Mouse (Mus musculus) midbrain, embryonic 13.5 days (tissue): ENCODE data around the gene Gm11020. TPM values are rescaled to one million over a fixed set of nuclear protein-coding genes. Genes with fewer than 3 reads are reported as not detected.
A peak's percentile ranks its signal among the peaks of the same experiment; 100 is the strongest.

Source experiments
- ATAC-seq: fragments of 200-750 bp; cut with Nextera tagmentation; 2 replicates; pipeline ENCODE4 v1.8.0; 2017; ENCODE audit warnings: mild to moderate bottlenecking, moderate TSS enrichment, moderate library complexity
- H3K27ac ChIP-seq: fragments of 300-500 bp; sonication (generic); 2 replicates; pipeline ENCODE4 v1.5.1; 2015; ENCODE audit warnings: inconsistent platforms, mild to moderate bottlenecking, moderate library complexity
- H3K27me3 ChIP-seq: fragments of 300-500 bp; sonication (generic); 2 replicates; pipeline ENCODE4 v1.6.1; 2015; ENCODE audit warnings: mild to moderate bottlenecking, inconsistent platforms
- H3K36me3 ChIP-seq: fragments of 300-500 bp; sonication (generic); 2 replicates; pipeline ENCODE4 v1.6.1; 2015; ENCODE audit warnings: mild to moderate bottlenecking, inconsistent platforms
- H3K4me1 ChIP-seq: fragments of 300-500 bp; sonication (generic); replicated peaks from 2 replicates; pipeline ENCODE4 v1.6.1; 2015; ENCODE audit warnings: inconsistent platforms
- H3K4me2 ChIP-seq: fragments of 300-500 bp; sonication (generic); replicated peaks from 2 replicates; pipeline ENCODE4 v1.6.1; 2015; ENCODE audit warnings: moderate library complexity, mild to moderate bottlenecking, inconsistent platforms
- H3K4me3 ChIP-seq: fragments of 300-500 bp; sonication (generic); replicated peaks from 2 replicates; pipeline ENCODE4 v1.5.1; 2015; ENCODE audit warnings: mild to moderate bottlenecking, inconsistent platforms
- H3K9ac ChIP-seq: fragments of 300-500 bp; sonication (generic); replicated peaks from 2 replicates; pipeline ENCODE4 v1.6.1; 2015; ENCODE audit warnings: mild to moderate bottlenecking, inconsistent platforms
- H3K9me3 ChIP-seq: fragments of 300-500 bp; sonication (generic); 2 replicates; pipeline ENCODE4 v1.6.1; 2016; ENCODE audit warnings: mild to moderate bottlenecking, inconsistent platforms
- WGBS: fragments of 180-500 bp; shearing (Covaris S2); methylation state at CpG from one replicate; pipeline ENCODE4 v1.1.7; 2015; 5-methylcytosine and 5-hydroxymethylcytosine counted together
- polyA plus RNA-seq: library from polyadenylated mRNA; unstranded; fragments of >200 nt; fragmentation: Nextera tagmentation; extraction: Ambion mirVana; gene quantifications from 2 replicates; pipeline ENCODE4 v1.2.1, GENCODE M21; 2015

Gm11020 gene
- polyA plus RNA-seq, 1 experiment from 2014 or later: not detected

- no peak overlapping the region for H3K4me3 ChIP-seq
- ATAC-seq: no peak
- 81% methylated on average over 5 of the region's 5 CpGs for WGBS
- no peak overlapping the region for H3K9ac ChIP-seq
- no peaks in the 10 kb centered on the region for H3K4me1 ChIP-seq
- no peaks in the 10 kb centered on the region for H3K27me3 ChIP-seq
- H3K36me3 ChIP-seq: no peaks in the 10 kb centered on the region
- no peak overlapping the region for H3K27ac ChIP-seq
- no peaks in the 10 kb centered on the region for H3K9me3 ChIP-seq
- no peak overlapping the region for H3K4me2 ChIP-seq
Measured at GRCm38 (mm10) chr8:104333786-104334185, 12.4 kb downstream of the Gm11020 start.

GRCm38 (mm10) chr8:104334196-104334595 is 12.8 kb downstream of the Gm11020 start:
- Histone ChIP-seq H3K27ac (no peak overlapping the region), H3K4me3 (no peak overlapping the region), H3K9me3 (no peaks in the 10 kb centered on the region), H3K27me3 (no peaks in the 10 kb centered on the region), H3K4me2 (no peak overlapping the region), H3K4me1 (no peaks in the 10 kb centered on the region), H3K9ac (no peak overlapping the region), H3K36me3 (no peaks in the 10 kb centered on the region)
- WGBS: 83% methylated on average over 1 of the region's 1 CpGs
- ATAC-seq: no peak

- no peak for ATAC-seq
- no peak overlapping the region for H3K27ac ChIP-seq
- H3K9me3 ChIP-seq: no peaks in the 10 kb centered on the region
- no peak overlapping the region for H3K4me2 ChIP-seq
- H3K4me1 ChIP-seq: peaks cover 19% of the 10 kb centered on the region
- WGBS: 85% methylated on average over 1 of the region's 1 CpGs
- no peak overlapping the region for H3K9ac ChIP-seq
- H3K27me3 ChIP-seq: no peaks in the 10 kb centered on the region
- no peaks in the 10 kb centered on the region for H3K36me3 ChIP-seq
- H3K4me3 ChIP-seq: no peak overlapping the region
Measured at GRCm38 (mm10) chr8:104336806-104337205, 15.4 kb downstream of the Gm11020 start.

- H3K27me3 ChIP-seq: no peaks in the 10 kb centered on the region
- no peak overlapping the region for H3K4me2 ChIP-seq
- no peaks in the 10 kb centered on the region for H3K9me3 ChIP-seq
- H3K9ac ChIP-seq: no peak overlapping the region
- H3K27ac ChIP-seq: no peak overlapping the region
- H3K4me1 ChIP-seq: peaks cover 19% of the 10 kb centered on the region
- no peaks in the 10 kb centered on the region for H3K36me3 ChIP-seq
- ATAC-seq: no peak
- 57% methylated on average over 3 of the region's 3 CpGs for WGBS
- H3K4me3 ChIP-seq: no peak overlapping the region
Measured at GRCm38 (mm10) chr8:104337890-104338289, 16.5 kb downstream of the Gm11020 start.

- H3K27ac ChIP-seq: no peak within 1 kb of the TSS
Measured at GRCm38 (mm10) chr8:104339229-104339982, 18.0 kb downstream of the Gm11020 start, which contains the start of gene Cmtm3. Gene Cmtm3, plus strand, starts transcription at chr8:104339410.

GRCm38 (mm10) chr8:104339983-104340232 is 18.5 kb downstream of the Gm11020 start:
- peak; percentile 24 for ATAC-seq

More at GRCm38 (mm10) chr8:104339229-104339982, 18.0 kb downstream of the Gm11020 start, which contains the start of gene Cmtm3:
- Histone ChIP-seq H3K4me1 (peaks cover 19% of the 10 kb centered on the region), H3K4me3 (peak within 1 kb of the TSS; percentile 61), H3K4me2 (peak within 1 kb of the TSS; percentile 84), H3K36me3 (no peaks in the 10 kb centered on the region), H3K9me3 (no peaks in the 10 kb centered on the region), H3K9ac (peak within 1 kb of the TSS; percentile 77), H3K27me3 (no peaks in the 10 kb centered on the region)
- WGBS: 14% methylated on average over 16 of the region's 18 CpGs
- no peak for ATAC-seq

GRCm38 (mm10) chr8:104340233-104341105 is 19.1 kb downstream of the Gm11020 start:
- H3K27me3 ChIP-seq: no peaks in the 10 kb centered on the region
- WGBS: under 1% methylated on average over 54 of the region's 54 CpGs
- H3K36me3 ChIP-seq: 0 out of 2 replicates have a peak, but pooled peaks cover 2% of the 10 kb centered on the region
- peak overlapping the region; percentile 61 for H3K4me3 ChIP-seq
- peaks cover 19% of the 10 kb centered on the region for H3K4me1 ChIP-seq
- H3K4me2 ChIP-seq: peak overlapping the region; percentile 84
- H3K27ac ChIP-seq: peak overlapping the region; percentile 44
- no peaks in the 10 kb centered on the region for H3K9me3 ChIP-seq
- H3K9ac ChIP-seq: peak overlapping the region; percentile 77
- ATAC-seq: peak; percentile 84

More at GRCm38 (mm10) chr8:104339983-104340232, 18.5 kb downstream of the Gm11020 start:
- Histone ChIP-seq H3K4me2 (peak overlapping the region; percentile 84), H3K9ac (peak overlapping the region; percentile 77), H3K36me3 (no peaks in the 10 kb centered on the region), H3K4me1 (peaks cover 19% of the 10 kb centered on the region), H3K4me3 (peak overlapping the region; percentile 61), H3K27ac (no peak overlapping the region), H3K9me3 (no peaks in the 10 kb centered on the region), H3K27me3 (no peaks in the 10 kb centered on the region)
- 3% methylated on average over 6 of the region's 6 CpGs for WGBS

GRCm38 (mm10) chr8:104341106-104341561 is 19.8 kb downstream of the Gm11020 start:
- H3K4me3 ChIP-seq: peak overlapping the region; percentile 61
- no peaks in the 10 kb centered on the region for H3K9me3 ChIP-seq
- 0 out of 2 replicates have a peak, but pooled peaks cover 3% of the 10 kb centered on the region for H3K36me3 ChIP-seq
- H3K9ac ChIP-seq: peak overlapping the region; percentile 77
- 1% methylated on average over 24 of the region's 24 CpGs for WGBS
- ATAC-seq: peak; percentile 75
- H3K4me1 ChIP-seq: peaks cover 19% of the 10 kb centered on the region
- H3K27ac ChIP-seq: peak overlapping the region; percentile 44
- H3K4me2 ChIP-seq: peak overlapping the region; percentile 84
- H3K27me3 ChIP-seq: no peaks in the 10 kb centered on the region

- no peak; the same call in 1 of the 2 replicates for ATAC-seq
- Histone ChIP-seq H3K9me3 (no peaks in the 10 kb centered on the region), H3K27me3 (no peaks in the 10 kb centered on the region), H3K4me3 (peak overlapping the region; percentile 61; the same call in 1 of the 2 replicates), H3K36me3 (0 out of 2 replicates have a peak, but pooled peaks cover 6% of the 10 kb centered on the region), H3K4me2 (peak overlapping the region; percentile 84), H3K27ac (no peak overlapping the region), H3K9ac (no peak overlapping the region), H3K4me1 (peaks cover 19% of the 10 kb centered on the region)
- WGBS: 56% methylated on average over 6 of the region's 6 CpGs
Measured at GRCm38 (mm10) chr8:104341678-104342077, 20.3 kb downstream of the Gm11020 start.

- Histone ChIP-seq H3K4me2 (no peak overlapping the region), H3K9ac (no peak overlapping the region), H3K4me3 (no peak overlapping the region), H3K36me3 (0 out of 2 replicates have a peak, but pooled peaks cover 8% of the 10 kb centered on the region), H3K9me3 (no peaks in the 10 kb centered on the region), H3K27me3 (no peaks in the 10 kb centered on the region), H3K4me1 (peaks cover 19% of the 10 kb centered on the region), H3K27ac (no peak overlapping the region)
- 87% methylated on average over 5 of the region's 5 CpGs for WGBS
- ATAC-seq: no peak
Measured at GRCm38 (mm10) chr8:104342426-104342825, 21.1 kb downstream of the Gm11020 start.

GRCm38 (mm10) chr8:104343957-104344356 is 22.6 kb downstream of the Gm11020 start:
- Histone ChIP-seq H3K27ac (no peak overlapping the region), H3K36me3 (peaks cover 13% of the 10 kb centered on the region; the same call in 1 of the 2 replicates), H3K27me3 (no peaks in the 10 kb centered on the region), H3K4me1 (peaks cover 19% of the 10 kb centered on the region), H3K4me3 (no peak overlapping the region), H3K9ac (no peak overlapping the region), H3K9me3 (no peaks in the 10 kb centered on the region), H3K4me2 (no peak overlapping the region)
- 12% methylated on average over 7 of the region's 7 CpGs for WGBS
- peak; percentile 51 for ATAC-seq

- no peak overlapping the region for H3K4me2 ChIP-seq
- no peak overlapping the region for H3K4me3 ChIP-seq
- no peaks in the 10 kb centered on the region for H3K27me3 ChIP-seq
- ATAC-seq: no peak
- H3K36me3 ChIP-seq: peaks cover 13% of the 10 kb centered on the region; the same call in 1 of the 2 replicates
- no peaks in the 10 kb centered on the region for H3K9me3 ChIP-seq
- peaks cover 16% of the 10 kb centered on the region for H3K4me1 ChIP-seq
- no peak overlapping the region for H3K9ac ChIP-seq
- no peak overlapping the region for H3K27ac ChIP-seq
- WGBS: 90% methylated on average over 5 of the region's 5 CpGs
Measured at GRCm38 (mm10) chr8:104344622-104345021, 23.3 kb downstream of the Gm11020 start.
